Mouse (Mus musculus) MEL-GATA-1-ER (cell line): Measurements from ENCODE around the gene Il2rb.
A peak's percentile ranks its signal among the peaks of the same experiment; 100 is the strongest.

ENCODE experiments used
- DNase-seq: peaks from one replicate; pipeline ENCODE4 v3.0.0-alpha.2; 2012; ENCODE audit warnings: low read depth; ENCODE audit errors: extremely low read depth

Gene Il2rb

GRCm38 (mm10) chr15:78520112-78520715, 25.1 kb upstream of the Il2rb start:
- DNase-seq = peak; percentile 60

DNA sequence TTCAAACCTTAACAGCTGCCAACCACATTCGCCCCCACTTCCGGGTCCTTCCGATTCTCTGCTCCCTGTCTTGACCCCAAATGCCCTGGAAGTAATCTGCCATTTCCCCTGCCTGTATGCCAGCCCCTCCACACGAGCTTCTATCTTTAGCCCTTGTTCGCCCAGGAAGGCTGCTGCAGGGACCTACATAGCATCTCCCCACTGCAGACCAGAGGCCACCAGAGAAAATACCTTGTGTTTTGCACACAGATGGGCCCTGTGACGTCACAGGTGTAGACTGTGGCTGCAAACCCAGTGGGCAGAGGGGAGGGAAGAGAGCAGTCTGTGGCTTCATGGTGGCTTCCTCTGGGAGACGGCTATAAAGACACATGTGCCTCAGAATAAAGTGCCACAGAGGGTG, 23.1 kb upstream of the Il2rb start:
- DNase-seq = no peak

- no peak for DNase-seq
Observed at GRCm38 (mm10) chr15:78515759-78516158, 20.7 kb upstream of the Il2rb start.

DNA sequence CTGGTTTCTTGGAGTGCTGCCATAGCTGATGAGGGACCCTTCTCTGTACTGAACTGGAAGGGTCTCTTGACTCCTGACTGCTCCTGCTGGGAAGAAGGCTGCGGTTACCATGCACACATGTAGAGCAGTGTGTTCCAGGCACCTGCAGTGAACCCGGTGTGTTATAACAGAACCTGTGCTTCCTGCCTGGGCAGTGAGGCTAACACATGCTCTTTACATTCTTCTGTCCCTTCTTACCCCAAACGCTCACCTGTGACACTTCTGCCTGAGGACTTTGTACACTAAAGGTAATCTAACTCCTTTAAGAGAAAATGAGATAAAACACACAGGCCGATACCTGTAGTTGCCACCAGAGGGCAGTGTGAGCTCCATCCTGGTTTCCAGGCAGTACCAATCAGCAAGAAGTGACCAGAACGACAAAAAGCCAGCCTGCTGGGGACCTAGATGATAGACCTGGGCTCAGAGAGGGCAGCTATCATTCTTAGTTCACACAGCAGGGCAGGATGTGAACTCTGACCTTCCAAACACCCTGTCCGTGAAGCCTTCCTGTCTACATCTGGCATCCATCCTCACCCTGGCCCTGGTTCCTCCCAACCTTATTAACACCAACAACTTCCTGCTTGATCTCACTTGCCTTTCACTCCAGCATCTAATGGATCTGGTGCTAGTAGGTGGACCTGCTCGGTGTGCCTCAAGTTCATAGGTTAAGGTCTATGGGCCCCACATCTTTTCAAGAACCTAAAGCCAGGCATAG, 19.5 kb upstream of the Il2rb start:
- peak; percentile 41 for DNase-seq

DNA sequence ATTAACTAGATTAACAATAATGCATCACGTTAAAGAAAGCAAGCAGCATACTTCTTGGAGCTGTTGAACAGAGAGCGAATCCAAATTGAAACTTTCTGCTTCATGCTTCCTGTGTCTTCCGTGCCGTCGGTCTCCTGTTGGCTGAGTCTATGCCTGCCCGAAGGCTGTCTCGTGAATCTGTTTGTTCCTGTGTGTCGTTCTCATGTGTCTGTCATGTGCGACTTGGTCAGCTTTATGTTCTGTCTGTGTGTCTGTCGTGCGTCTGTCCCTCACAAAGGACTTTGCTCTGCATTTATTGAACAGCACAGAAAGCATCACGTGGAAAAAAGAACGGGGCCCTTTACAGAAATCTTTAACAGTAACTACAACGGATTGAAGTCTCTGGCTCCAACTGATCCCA, 17.9 kb upstream of the Il2rb start:
- DNase-seq = no peak

- no peak for DNase-seq
Observed at GRCm38 (mm10) chr15:78511951-78512350, 16.9 kb upstream of the Il2rb start.

DNA sequence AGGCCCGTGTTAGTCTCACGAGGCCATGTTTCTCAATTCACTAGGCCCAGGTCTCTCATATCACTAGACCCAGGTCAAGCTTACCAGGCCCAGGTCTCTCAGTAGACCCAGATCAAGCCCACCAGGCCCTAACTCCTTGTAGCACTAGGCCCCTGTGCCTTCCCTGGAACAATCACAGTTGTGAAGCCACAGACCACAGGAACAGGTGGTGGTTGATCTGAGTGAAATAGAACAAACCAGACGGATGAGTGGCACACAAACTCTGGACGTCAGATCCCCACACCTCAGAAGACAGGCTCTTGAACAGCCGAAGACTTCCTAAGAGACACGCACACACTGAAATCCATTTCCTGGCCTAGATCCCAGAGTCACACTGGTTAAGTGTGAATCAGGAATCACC, 15.7 kb upstream of the Il2rb start:
- no peak for DNase-seq

- DNase-seq = no peak
Observed at GRCm38 (mm10) chr15:78510121-78510576, 15.1 kb upstream of the Il2rb start.

- DNase-seq = no peak
Observed at GRCm38 (mm10) chr15:78509297-78509899, 14.3 kb upstream of the Il2rb start.

GRCm38 (mm10) chr15:78508443-78508842, 13.4 kb upstream of the Il2rb start:
- DNase-seq = no peak

- DNase-seq = no peak
Observed at GRCm38 (mm10) chr15:78505541-78505940, 10.5 kb upstream of the Il2rb start.

DNA sequence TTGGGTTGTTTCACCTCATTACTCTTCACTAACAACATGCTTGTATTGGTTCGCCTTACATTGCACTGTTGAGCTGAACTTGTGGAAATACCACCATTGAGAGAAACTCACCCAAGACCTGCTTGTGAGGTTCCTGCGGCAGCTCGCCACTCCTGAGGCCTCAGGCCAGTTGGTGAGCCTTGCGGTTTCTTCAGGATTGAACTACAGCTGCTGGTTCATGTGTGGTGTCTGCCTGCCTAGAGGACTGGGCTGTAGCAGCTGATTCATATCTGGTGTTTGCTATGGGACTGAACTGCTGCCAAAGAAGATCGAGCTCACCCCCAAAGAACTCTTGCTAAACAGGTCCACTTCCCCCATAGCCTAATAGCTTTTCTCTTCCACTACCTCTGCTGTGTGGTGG, 9.7 kb upstream of the Il2rb start:
- DNase-seq = no peak

GRCm38 (mm10) chr15:78504013-78504412, 8.9 kb upstream of the Il2rb start:
- DNase-seq = no peak

- no peak for DNase-seq
Observed at GRCm38 (mm10) chr15:78502437-78503132, 7.5 kb upstream of the Il2rb start.

DNA sequence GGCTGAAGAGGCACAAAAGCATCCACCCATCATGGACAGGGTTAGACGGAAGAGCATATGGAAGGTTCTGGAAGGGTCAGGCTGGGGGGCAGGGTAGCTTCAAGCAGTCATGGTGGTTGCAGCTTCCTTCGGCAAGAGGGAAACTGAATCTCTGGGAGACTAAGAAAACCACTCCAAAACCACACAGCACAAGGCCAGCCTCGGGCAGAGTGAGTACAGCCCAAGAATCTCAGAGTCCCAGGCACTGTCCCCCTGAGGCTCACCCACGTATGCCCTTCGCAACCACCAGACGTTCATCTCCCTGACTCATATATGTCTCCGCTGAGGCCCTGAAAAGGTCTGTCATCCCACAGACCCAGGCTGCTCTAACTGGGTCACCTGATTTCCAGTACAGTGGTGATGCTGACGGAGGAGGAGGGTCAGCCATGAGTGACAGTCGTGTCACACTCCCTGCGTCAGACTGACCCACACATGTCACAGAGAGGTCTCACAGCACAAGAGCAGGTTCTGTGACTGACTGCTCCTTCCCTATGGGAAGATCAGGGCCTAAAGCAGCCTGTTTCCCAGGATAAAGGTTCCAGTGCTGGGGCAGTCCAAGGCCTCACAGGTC, 1.6 kb downstream of the Il2rb start:
- DNase-seq = no peak

- no peak for DNase-seq
Observed at GRCm38 (mm10) chr15:78491301-78491700, 3.8 kb downstream of the Il2rb start.

GRCm38 (mm10) chr15:78489906-78490305, 5.2 kb downstream of the Il2rb start:
- no peak for DNase-seq

DNA sequence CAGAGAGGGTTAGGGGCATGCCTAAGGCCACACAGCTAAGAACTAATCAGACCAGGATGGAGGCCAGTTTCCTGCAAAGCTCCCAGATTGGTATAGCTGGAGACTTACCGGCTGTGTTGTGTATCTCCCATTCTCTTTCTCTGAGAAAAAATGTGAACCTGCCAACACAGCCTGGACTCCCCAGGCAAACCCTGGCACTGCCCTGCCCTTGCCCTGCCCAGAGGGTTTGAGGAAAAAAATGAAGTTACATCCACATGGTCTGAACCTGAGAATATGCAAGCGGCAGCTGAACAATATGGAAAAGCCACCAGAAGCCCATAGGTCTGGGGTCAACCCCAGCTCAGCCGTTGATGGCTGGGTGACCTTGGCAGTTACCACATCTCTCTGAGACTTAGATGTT, 5.8 kb downstream of the Il2rb start:
- no peak for DNase-seq

DNA sequence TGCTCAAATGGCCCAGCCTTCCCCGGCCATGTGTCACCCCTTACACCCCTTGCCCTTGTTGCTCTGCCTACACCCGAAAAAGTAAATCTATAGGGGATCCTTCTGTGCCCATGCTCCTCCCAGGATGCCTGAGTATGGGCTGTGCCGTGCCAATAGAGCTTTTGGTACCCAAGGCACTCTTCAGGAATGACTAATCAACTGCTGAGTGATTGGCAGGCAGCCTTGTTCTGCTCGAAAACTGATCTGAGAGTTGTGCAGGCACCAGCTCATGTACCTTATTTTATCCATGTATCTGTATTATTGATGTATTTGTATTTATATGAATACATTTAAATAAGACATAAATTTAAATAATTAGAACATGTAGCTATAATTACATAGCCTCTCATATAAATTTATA, 8.0 kb downstream of the Il2rb start:
- DNase-seq = no peak

- DNase-seq = no peak
Observed at GRCm38 (mm10) chr15:78486564-78486963, 8.5 kb downstream of the Il2rb start.

GRCm38 (mm10) chr15:78483311-78483710, 11.8 kb downstream of the Il2rb start:
- no peak for DNase-seq

GRCm38 (mm10) chr15:78482518-78482917, 12.6 kb downstream of the Il2rb start:
- no peak for DNase-seq
